Mouse (Mus musculus) gastrocnemius, adult 8-10 months (tissue): ENCODE data around the gene Kcnb1. TPM values are rescaled to one million over a fixed set of nuclear protein-coding genes. Genes with fewer than 3 reads are reported as not detected.
A peak's percentile ranks its signal among the peaks of the same experiment; 100 is the strongest.
"Not testable (repeated sequence)": the region's sequence is repeated elsewhere in the genome, so short reads cannot be mapped to it uniquely, and the experiment has no call there.

Experiments
- DNase-seq, 2 experiments: peaks; one replicate each; pipeline ENCODE4 v3.0.0; 2022; ENCODE audit warnings: low spot score in 2 of 2
- total RNA-seq, 4 experiments: library from RNA; stranded (reverse); gene quantifications; 2 replicates each; pipeline ENCODE4 v1.2.4; 2022

Gene Kcnb1
- total RNA-seq, 4 experiments from 2014 or later: 15.8 to 28.1 (median 25.7) TPM

DNA sequence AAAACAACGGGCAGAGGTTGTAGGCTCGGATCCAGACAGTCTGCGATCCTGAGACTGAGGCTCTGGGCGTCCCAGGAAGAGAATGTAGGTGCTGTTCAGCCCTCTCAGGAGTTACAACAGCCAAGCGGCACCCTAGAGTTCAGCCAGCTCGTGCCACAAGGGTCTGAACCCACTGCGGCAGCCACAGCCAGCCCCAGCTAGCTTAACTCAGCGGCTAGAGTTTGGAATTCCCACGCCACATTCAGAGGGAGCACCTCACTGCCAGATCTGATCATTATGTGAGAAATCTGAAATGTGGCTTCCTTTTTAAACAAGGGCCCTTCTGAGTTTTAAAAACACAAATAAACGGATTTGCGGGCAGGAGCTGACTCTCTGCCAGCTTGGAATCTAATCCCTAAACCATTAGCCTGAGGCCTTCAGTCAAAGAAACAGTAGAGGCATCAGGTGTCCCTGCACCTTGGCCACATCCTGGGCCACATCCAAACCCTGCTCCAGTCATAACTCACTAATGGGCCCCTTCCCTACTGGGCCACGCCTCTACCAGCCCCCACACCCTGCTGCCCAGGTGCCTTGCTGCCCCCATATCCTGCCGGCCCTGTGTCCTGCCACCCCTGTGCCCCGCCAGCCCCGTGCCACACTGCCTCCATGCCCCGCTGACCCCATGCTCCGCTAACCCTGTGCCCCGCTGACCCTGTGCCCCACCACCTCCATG, 16.1 kb upstream of the Kcnb1 start:
- no peak for DNase-seq

DNA sequence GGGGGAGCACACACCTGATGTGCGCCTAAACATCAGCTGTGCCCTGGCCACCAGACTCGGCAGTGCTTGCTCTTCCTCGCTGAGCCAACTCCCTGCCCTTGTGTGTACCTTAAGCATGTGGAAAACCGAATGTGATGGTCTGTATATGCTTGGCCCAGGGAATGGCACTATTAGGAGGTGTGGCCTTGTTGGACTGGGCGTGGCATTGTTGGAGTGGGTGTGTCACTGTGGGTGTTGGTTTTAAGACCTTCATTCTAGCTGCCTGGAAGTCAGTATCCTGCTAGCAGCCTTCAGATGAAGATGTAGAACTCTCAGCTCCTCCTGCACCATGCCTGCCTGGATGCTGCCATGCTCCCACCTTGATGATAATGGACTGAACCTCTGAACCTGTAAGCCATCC, 14.7 kb upstream of the Kcnb1 start:
- DNase-seq: not testable (repeated sequence)

DNA sequence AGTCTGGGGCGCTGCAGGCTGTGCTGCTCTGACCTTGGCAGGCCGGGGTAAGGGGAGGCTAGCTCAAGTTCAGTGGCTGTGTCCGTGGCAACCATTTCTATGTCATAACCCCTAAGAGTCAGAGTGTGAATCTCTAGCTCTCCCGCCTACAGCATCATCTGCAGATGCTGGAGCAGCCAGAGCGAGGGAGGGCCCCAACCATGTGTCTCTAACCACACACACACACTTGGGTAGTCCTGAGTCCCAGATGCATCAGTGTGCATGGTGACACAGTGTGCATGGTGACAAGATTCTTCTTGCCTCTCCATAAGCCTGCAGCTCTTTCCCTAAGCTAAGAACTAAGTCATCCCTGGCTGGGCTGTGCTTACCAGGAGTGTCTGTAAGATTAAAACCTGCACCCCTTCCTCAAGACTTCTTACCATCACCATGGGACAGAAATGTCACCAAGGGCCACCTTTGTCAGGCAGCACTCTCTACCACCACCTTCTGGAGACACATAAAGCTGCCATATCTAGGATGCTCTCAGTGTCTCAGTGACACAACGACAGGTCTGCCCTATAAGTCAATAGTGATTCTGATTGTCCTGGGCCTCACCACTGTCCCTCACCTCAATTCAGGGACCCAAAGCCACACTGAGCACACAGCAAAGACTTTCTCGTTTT, 13.7 kb upstream of the Kcnb1 start:
- no peak for DNase-seq

DNA sequence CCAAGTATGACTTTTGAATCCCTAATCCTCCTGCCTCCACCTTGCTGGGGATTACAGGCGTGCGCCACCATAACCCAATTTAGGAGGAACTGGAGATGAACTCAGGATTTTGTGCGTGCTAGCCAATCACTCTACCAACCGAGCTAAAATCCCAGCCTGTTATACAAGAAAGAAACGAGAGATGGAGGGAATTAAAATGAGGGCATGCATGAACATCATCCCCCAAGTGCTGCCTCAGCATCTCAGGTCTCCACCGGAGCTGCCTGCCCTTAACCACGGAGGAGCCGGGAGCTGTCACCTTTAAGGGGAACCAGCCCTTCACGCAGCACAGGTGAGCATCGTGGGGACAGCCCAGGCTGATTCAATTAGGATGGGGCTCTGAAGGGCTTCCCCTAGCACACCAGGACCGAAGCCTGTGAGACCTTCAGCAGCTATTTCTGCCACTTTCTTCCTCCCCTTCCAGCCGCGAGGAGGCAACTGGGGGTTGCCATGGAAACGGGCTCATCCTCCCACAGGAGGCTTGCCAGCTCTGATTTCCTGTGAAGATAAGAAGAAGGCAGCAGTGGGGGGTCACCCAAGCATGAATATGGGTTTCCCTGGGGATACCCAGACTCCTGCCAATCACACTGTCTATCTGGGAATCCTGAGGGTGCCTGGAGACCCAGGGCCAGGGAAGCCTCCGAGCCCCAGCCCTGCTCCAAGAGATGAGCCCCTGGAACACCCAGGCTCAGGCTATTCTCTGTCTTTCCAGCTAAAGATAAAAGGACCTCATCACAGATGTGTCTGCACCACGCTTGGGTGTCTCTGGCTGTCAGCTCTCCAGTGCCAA, 11.7 kb upstream of the Kcnb1 start:
- no peak for DNase-seq

DNA sequence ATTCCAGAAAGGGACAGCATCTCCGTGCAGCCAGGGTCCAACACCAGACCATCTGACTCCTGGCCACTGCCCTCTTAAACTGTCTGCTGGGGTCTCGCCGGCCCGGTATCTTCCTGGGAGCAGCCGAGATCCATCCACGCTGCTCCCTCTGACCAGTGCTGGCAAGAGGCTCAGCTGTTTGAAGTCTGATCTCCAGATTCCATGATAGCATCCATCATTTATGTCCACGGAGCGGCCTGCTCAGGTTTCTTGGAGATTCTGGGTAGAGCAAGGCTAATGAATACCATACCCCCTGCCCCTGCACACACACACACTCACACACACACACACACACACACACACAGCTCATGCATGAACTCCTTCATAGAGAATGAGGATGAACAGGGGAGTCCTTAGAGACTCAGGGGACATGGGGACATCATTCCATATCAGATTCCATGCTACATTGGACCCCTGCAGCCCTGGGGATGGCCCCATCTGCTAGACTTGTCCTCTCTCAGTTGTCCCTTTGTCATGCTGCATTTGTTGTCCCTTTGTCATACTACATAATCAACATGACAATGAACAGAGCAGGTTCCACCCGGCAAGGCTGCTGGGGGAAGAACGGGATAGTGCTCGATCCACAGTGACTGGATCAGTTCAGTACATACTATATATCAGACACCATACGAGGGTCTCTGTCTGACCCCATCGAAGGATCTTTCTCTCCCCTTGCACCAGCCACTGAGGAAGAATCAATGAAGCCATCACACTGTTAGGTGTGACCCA, 8.9 kb upstream of the Kcnb1 start:
- DNase-seq: no peak

DNA sequence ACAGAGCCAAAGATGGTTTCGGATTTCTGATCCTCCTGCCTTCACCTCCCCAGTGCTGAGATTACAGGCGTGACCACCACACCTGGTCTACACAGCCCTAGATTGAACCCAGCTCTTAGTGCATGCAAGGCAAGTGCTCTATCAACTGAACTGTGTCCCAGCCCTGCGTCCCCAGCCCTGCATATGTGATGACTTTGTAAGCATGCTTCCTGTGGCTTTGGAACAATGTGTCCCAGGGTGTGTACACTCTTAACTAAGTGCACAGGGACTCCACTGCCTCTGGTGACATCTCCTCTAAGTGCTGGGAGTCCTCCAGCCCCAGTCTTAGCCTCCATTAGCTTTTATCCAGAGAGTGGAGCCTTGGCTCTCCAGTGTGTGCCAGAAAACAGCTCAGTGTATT, 3.4 kb upstream of the Kcnb1 start:
- no peak for DNase-seq

DNA sequence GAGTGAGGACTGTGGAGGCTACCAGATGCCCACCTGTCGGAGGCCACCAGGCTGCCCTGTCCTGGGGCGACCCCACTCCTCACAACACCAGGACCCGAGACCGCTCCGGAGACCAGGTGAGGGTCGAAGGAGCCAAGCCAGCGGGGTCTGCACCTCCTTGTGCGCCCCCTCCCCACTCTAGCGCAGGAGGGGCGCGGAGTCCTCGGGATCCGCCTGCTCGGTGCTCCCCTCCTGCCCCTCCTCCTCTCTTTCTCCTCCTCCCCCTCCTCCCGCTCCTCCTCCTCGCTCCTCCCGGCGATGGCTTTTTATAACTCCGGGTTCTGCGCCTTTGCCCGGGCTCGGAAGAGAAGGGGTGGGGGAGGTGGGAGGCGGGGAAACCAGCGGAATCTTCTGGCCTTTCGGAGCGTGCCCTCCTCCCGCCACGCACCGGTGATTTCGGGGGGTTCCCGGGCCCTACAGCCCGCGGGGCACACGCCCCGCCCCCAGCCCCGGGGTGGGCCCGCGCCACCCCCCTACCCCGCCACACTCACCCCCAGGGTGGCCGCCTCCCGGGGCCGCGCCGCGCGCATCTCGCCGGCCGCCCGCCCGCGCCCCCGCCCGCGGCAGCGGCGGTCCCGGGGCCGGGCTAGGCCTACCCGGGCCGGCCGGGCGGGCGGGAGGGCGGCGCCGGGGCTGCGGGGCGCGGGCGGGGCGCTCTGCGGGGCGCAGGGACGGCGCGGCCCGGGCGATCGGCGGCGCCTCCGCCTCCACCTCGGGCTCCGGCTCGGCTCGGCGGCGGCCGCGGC, 472 bp downstream of the Kcnb1 start:
- no peak for DNase-seq

DNA sequence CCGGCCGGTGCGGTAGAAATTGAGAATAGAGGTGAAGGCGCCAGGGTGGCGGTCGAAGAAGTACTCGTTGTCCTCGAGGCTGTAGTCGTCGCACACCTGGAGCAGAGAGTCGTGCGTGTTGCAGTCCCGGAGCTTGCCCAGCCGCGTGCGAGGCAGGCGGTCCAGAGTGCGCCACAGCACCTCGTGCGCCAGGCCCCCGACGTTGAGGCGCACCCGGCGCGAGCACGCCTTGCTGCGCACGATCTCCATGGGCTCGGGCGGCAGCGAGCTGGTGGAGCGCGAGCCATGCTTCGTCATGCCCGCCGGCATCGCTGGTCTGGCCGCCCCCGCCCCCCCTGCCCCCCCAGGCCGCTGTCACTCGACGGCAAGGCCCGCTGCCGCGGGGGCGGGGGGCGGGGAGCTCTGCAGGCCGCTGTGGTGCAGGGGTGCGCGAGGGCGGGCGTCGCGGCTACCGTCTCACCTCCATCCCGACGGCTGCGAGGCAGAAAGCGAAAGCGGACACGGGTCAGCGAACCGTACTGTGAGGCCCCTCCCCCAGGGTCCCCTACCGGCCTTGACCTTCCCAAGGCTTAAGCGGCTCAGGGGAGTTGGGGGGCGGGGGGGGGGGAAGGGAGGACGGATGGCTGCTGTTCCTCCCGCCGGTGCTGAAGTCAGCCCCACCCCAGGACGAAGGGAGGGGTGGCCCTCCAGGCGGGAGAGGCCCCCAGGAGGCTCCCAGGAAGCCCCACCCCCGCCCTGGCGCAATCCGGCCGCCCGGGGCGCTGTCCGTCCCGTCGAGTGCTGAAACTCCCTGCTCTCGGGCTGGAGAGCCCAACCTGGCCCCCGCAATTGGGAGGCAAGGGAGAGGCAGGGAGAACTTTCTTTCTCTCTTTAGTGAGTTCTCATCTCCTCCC, 1.4 kb downstream of the Kcnb1 start:
- peak; percentile 57 to 58 for DNase-seq

DNA sequence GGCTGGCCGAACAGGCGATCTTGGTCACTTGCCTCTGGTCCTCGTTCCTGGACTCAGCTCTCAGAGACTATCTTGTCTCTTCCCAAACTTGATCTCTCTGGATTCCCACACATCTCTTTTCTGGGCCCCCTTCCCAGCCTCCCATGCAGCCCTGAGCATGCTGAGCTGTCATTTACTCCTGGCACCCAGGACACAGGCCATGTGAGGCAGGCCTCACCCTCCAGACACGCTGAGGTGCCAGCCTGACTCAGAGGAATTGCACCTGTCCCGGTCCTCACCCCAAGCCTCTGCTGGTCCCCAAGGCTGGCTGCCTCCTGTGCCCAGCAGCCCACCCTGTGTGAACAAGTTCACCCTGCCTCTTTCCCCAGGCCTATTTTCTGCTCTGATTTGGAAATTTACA, 2.8 kb downstream of the Kcnb1 start:
- peak; percentile 62 to 75 for DNase-seq

DNA sequence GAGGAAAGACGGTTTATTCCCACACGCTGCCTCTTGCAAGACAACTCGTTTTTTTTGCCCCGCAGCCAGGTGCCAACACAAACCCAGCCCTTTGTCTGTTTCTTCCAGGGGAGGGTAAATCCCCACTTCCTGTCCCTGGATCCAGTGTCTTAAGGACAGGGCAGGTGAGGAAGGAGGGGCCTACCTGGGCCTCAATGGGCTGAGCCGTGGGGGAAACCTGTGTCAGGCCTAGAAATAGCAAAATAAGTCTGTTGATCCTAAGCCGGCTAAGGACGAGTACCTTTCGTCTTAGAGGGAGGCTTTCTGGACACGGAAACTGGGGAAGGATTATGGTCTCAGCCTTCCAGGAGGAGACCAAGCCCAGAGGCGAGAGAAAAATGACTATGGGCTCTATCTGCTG, 3.4 kb downstream of the Kcnb1 start:
- no peak for DNase-seq

DNA sequence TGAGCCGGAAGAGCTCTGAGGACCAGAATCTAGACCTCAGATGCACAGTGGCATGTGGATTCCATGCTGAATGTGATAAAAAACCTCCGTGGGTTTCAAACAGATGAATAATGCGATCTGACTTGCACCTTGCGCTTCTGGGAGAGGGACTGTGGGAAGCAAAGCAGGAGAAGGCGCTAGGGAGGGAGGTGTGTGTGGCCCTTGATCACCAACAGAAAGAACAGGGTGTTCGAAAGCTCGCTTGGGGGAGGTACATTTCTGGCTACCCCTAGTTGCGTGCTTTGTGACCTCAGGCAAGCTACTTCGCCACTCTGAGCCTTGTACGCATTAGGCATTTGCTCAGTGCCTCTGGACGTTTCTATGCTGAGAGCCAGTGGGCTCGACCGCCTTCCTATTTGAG, 4.0 kb downstream of the Kcnb1 start:
- DNase-seq: no peak

DNA sequence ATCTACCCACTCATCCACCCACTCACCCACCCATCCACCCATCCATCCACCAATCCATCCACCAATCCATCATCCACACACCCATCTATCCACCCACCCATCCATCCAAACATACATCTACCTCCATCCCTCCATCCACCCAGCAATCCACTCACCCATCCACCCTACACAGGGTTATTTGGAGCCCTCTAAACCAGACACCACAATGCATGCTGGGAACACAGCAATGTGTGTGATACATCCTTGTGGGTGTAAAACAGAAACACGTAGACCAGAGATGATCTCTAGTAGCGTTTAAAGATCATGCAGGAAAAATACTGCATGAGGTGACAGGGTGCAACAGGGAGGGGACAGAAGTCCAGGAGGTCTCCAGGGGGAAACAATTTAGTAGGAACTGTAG, 4.5 kb downstream of the Kcnb1 start:
- no peak for DNase-seq

DNA sequence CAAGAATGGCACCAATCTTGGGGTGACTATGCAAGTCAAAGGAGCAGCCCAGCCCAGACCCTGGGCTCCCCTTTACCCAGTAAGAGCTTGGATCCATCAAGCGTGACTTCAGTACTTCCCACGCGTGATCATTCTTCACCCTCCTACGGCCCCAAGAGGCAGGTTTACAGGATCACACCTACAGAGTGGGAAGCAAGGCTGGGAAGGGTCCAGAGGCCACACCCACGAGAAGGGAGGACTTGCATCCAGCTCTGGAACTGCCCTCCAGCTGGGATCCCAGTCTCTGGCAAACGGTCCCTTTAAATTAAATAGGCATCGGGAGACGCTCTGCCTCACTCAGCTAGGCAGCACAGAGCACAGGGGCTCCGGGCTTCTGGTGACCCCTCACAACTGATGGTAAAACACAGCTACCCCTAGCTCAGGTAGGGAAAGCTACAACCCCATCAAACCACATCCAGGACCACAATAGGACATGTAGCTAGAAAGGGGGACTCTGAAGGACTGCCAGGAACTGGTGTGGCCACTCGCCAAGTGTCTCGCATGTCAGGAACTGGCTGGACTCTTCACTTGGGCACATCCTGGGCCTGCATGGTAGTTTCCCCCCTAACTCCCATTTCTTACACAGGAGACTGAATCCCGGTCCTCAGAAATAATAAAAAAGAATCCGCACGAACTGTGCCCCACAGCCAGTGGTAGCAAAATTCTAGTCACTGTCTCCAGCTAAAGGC, 8.1 kb downstream of the Kcnb1 start:
- no peak for DNase-seq

DNA sequence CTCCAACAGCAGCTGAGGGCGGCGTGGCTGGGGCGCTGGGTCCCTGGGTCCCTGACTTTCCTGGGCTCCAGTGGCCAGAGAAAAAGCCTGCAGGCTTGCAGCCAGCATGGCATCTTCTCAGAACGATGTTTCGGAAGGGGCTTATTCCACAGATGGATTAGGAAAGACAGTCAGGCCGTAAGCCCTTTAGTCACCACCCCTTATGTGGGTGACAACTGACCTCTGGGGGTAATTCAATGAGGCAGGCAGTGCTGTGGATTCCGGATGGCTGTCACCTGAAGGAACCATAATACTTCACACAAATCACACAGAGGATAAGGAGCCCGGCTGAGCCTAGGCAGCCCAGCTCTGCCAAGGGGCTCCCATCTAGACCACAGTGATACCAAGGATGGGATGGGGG, 8.9 kb downstream of the Kcnb1 start:
- no peak for DNase-seq

DNA sequence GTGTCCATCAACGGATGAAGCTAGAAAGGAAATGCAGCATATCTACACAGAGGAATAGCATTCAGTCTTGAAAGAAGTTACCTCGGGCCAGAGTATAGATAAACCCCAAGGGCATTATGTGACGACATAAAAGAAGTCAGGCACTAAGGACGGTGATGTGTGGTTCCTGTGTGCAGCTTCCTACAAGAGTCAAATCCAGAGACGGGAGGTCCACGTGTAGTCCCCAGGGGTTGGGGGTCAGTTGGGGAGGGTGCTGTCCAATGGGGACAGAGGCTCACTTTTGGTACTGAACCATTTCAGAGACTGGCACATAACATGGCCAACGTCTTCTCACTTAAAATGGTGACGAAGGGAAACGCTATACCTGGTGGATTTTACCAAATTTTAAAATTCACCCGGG, 10.7 kb downstream of the Kcnb1 start:
- no peak for DNase-seq

DNA sequence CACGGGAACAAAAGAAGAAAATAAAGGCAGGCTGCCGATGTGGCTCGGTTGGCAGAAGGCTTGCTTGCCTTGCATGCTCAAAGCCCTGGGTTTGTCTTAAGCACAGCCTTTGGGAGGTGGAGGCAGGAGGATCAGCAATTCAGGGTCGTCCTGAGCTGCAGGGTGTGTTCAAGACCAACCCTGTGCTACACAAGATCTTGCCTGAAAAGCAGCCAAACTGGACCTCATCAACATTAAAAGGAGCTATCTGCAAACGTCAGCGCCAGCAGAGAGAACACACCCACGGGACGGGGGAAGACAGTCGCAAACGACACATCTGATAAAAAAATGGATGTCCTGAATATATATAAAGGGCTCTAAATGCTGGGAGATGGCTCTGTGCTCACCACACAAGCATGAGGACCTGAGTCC, 12.7 kb downstream of the Kcnb1 start:
- no peak for DNase-seq

DNA sequence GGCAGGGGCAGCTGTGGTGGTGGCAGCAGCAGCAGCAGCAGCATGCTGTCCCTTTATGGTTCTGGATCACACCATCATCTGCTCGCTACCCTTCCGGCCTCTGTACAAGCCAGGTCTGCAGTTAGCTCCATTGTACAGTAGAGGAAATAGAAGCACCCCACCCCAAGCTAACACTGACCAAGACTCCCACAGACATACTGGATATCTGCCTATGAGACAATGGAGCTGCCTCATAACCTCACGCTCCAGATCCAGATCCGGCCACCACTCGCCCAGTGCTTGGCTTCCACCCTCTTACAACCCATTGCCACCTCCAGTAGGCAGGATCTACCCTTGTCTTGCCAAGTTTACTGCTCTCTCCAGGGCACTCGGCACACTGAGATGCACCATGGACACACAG, 14.7 kb downstream of the Kcnb1 start:
- DNase-seq: no peak

DNA sequence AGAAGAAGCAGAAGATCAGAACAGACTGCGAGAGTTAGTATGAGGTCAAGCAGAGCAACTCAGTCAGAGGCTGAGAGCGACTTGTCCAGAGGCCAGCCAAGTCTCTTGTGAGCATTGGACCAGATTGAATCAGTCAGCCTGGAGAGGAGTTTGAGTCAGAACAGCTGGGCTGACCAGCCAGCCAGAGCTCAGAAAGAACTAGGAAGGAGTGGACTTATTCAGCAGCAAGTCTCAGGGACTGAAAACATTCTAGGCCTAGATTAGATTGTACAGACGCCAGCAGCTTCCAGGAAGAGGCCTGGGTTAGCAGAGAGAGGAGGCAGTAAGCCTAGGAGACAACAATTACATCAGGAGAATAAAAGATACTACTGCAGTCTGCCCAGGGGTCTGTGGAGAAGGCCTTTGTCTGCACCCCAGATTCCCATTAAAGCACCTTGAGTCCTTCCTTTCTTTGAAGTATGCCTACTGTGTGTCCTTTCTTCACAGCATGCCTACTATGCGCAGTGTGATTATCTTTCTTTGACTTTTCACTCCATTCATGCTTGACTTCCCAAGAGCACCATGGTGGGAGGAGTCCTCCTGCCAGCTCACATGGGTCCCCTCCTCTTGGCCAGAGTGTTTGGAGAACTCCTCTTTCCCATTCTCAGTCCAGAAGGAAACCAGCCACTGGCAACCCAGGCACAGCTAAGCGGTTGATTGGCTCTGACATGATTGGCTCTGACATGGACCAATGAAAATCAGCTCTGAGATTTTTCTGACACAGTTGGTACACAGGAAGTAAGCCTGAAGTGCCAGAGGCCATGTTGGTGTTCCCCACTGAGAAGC, 16.7 kb downstream of the Kcnb1 start:
- no peak for DNase-seq
